Mouse (Mus musculus) liver, embryonic 11.5 days (tissue): ENCODE measurements around the gene Gm49320. TPM values are rescaled to one million over a fixed set of nuclear protein-coding genes. Genes with fewer than 3 reads are reported as not detected.

Source experiments
- ATAC-seq: fragments of 200-750 bp; cut with Nextera tagmentation; replicated peaks from 2 replicates; pipeline ENCODE4 v1.8.0; 2017; ENCODE audit warnings: moderate number of reproducible peaks, mild to moderate bottlenecking, moderate TSS enrichment, moderate library complexity; ENCODE audit not compliant: low FRiP score
- DNase-seq: peaks from one replicate; pipeline ENCODE4 v3.0.0-alpha.2; 2017; ENCODE audit warnings: low spot score
- H3K27ac ChIP-seq: fragments of 300-500 bp; sonication (generic); 2 replicates; pipeline ENCODE4 v1.5.1; 2014; ENCODE audit warnings: mild to moderate bottlenecking, low read depth, low read length, control low read depth
- H3K27me3 ChIP-seq: fragments of 300-500 bp; sonication (generic); replicated peaks from 2 replicates; pipeline ENCODE4 v1.6.1; 2014; ENCODE audit warnings: low read length, mixed read lengths; ENCODE audit not compliant: control insufficient read depth, insufficient read depth
- H3K36me3 ChIP-seq: fragments of 300-500 bp; sonication (generic); 2 replicates; pipeline ENCODE4 v1.6.1; 2014; ENCODE audit warnings: mild to moderate bottlenecking, low read length, moderate library complexity, mixed read lengths; ENCODE audit not compliant: control insufficient read depth, insufficient read depth
- H3K4me1 ChIP-seq: fragments of 300-500 bp; sonication (generic); replicated peaks from 2 replicates; pipeline ENCODE4 v1.6.1; 2014; ENCODE audit warnings: low read length, mixed read lengths; ENCODE audit not compliant: control insufficient read depth, insufficient read depth
- H3K4me2 ChIP-seq: fragments of 300-500 bp; sonication (generic); 2 replicates; pipeline ENCODE4 v1.6.1; 2014; ENCODE audit warnings: mild to moderate bottlenecking, control low read depth, moderate library complexity
- H3K4me3 ChIP-seq: fragments of 300-500 bp; sonication (generic); 2 replicates; pipeline ENCODE4 v1.5.1; 2014; ENCODE audit warnings: low read depth, low read length, control low read depth
- H3K9ac ChIP-seq: fragments of 300-500 bp; sonication (generic); 2 replicates; pipeline ENCODE4 v1.6.1; 2014; ENCODE audit warnings: low read depth, low read length, control low read depth
- H3K9me3 ChIP-seq: fragments of 300-500 bp; sonication (generic); 2 replicates; pipeline ENCODE4 v1.6.1; 2016; ENCODE audit warnings: low read length, inconsistent platforms, mixed read lengths; ENCODE audit not compliant: control insufficient read depth
- WGBS: fragments of 180-500 bp; shearing (Covaris S2); extraction: QIAGEN DNeasy Blood & Tissue Kit; methylation state at CpG from one replicate; pipeline ENCODE4 v1.1.7; 2014; 5-methylcytosine and 5-hydroxymethylcytosine counted together
- polyA plus RNA-seq: library from polyadenylated mRNA; unstranded; fragments of >200 nt; fragmentation: Nextera tagmentation; extraction: Ambion mirVana; gene quantifications from 2 replicates; pipeline ENCODE4 v1.2.1, GENCODE M21; 2014

The Gm49320 gene
- polyA plus RNA-seq, 1 experiment from 2014 or later = 0.74 TPM

DNA sequence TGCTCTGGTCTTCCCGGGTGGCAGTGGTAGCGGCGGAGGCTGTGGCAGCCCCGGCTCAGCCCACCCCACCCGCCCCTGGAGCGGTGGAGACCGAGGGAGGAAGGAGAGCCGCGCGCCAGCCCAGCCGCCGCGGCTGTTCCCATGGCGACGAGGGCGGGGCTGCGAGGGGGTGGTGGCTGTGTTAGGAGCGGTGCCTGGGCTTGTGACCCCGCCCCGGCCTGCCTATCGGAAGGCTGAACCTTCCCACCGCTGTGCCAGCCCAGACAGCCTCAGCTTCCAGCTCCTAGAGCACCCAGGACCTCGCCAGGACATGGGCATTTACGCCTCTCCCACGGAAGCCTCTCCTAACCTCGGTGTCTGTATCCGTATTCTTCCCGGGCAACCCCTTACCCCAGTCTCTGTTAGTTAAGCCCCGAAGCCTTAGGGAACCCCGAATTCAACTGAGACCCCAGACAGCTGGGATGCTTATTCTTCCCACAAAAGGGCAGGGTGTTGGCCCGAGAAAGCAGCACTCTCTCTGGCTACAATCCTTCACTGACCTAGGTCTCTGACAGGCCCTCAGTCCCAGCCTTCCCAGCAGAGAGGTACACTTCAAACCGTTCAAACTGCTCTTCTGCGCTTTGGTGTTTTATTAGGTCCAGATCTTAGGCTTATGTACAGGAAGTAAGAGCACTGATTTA lies 20.6 kb downstream of the Gm49320 start, which contains the start of gene Ctxn1:
TSS of gene Ctxn1 (minus strand) at position 150 of the 680 bp plus-strand sequence.
- Histone ChIP-seq H3K4me2 (peak within 1 kb of the TSS; percentile 99), H3K27me3 (no peaks in the 10 kb centered on the region), H3K4me3 (peak within 1 kb of the TSS; percentile 70), H3K27ac (peak within 1 kb of the TSS; percentile 55; the same call in 1 of the 2 replicates), H3K9ac (peak within 1 kb of the TSS; percentile 68), H3K9me3 (no peaks in the 10 kb centered on the region), H3K4me1 (peaks cover 15% of the 10 kb centered on the region), H3K36me3 (peaks cover 36% of the 10 kb centered on the region)
- DNase-seq (peak; percentile 98), ATAC-seq (peak; percentile 92)
- WGBS = 10% methylated on average over 27 of the region's 33 CpGs

DNA sequence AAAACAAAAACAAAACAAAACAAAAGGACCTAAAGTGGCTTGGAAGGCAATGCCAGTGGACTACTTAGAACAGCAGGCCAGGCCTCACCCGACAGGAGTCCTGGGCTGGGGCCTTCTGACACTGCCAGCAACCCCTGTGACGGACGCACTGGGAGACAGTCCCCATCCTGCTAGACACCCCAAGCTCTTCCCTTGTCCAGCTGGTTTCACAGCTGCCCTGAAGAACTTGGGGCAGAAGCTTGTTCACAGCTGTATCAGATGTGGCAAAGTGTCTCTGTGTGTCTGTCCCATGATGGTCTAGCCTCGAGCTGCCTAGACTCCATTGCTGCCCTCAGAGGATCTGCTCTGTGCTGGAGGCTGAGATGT lies 21.1 kb downstream of the Gm49320 start:
- Histone ChIP-seq H3K4me3 (no peak overlapping the region), H3K9ac (no peak overlapping the region), H3K4me1 (peaks cover 15% of the 10 kb centered on the region), H3K36me3 (peaks cover 36% of the 10 kb centered on the region), H3K27ac (no peak overlapping the region; the same call in 1 of the 2 replicates), H3K9me3 (no peaks in the 10 kb centered on the region), H3K4me2 (no peak overlapping the region), H3K27me3 (no peaks in the 10 kb centered on the region)
- ATAC-seq (no peak), DNase-seq (no peak)
- 87% methylated on average over 4 of the region's 4 CpGs for WGBS

DNA sequence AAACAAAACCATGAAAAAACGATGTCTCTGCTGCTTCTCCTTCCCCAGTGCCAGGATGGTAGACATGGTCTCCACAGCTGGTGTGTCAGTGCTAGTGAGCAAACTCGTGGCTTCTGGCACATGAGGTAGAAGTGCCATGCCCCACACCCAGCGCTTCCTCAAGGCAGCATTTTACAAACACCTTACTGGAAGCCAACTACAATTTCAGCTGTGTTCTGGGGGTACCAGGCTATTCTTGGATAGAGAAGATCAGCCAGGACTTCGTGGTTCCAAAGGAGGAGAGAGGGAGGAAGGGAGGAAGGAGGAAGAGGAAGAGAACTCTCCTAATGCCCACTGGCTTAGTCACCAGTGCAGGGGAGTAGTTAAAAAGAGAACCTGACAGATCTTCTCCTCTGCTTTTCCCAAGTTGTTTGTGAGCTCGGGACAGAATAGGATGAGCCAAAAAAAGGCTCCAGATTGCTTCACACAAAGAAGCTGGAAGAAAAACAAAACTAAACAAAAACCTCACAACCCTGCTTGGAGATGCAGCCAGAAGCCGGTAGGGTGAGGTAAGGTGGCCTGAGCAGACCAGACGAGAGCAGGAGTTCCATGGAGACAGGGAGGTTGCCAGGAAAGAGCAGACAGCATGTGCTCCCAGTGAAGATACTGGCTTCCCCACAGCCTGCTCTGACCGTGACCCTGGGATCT lies 24.6 kb downstream of the Gm49320 start:
- Histone ChIP-seq H3K36me3 (peaks cover 56% of the 10 kb centered on the region), H3K27me3 (no peaks in the 10 kb centered on the region), H3K4me2 (no peak overlapping the region), H3K4me3 (no peak overlapping the region), H3K27ac (no peak overlapping the region), H3K4me1 (peaks cover 11% of the 10 kb centered on the region), H3K9me3 (no peaks in the 10 kb centered on the region), H3K9ac (no peak overlapping the region)
- DNase-seq = no peak
- WGBS = 85% methylated on average over 8 of the region's 8 CpGs
- ATAC-seq = no peak

DNA sequence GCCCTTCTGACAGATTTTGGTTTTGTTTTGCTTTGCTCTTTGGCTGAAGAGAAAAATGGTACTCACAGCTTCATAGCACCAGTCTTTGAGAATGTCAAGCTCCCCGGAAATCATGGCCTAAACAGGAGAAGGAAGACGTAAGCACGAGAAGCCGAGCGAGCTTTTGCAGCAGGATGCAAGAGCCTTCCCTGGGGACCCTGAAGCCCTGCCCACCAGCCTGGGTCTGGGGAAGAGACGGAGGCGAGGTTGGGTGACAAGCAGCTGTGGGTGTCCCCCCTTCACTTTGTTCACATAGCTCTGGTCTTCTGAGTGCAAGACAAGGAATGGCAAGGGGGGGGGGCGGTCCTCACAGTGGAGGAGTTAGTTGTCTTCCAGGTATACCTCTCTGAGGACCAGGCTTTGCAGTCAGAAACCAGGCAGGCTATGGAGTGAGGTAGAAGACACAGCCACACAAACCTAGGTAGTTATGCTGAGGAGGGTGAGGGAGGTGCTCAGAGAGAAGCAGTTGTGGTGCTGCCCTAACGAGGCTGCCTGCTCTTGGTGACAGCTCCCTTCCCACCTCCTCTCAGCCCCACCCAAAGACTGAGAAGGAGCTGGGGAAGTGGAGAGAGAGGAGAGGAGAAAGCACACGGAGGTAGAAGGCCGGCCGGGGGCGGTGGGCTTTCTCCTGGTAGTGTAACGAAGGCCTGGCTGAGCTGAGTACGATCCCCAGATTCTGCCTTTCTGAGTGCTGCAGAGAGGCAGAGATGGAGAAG lies 26.7 kb downstream of the Gm49320 start:
- no peaks in the 10 kb centered on the region for H3K9me3 ChIP-seq
- no peak overlapping the region for H3K27ac ChIP-seq
- no peak overlapping the region for H3K4me3 ChIP-seq
- H3K4me1 ChIP-seq = no peaks in the 10 kb centered on the region
- no peaks in the 10 kb centered on the region for H3K27me3 ChIP-seq
- no peak for DNase-seq
- no peak overlapping the region for H3K9ac ChIP-seq
- H3K4me2 ChIP-seq = no peak overlapping the region
- WGBS = 92% methylated on average over 15 of the region's 15 CpGs
- no peak for ATAC-seq
- peaks cover 60% of the 10 kb centered on the region for H3K36me3 ChIP-seq

DNA sequence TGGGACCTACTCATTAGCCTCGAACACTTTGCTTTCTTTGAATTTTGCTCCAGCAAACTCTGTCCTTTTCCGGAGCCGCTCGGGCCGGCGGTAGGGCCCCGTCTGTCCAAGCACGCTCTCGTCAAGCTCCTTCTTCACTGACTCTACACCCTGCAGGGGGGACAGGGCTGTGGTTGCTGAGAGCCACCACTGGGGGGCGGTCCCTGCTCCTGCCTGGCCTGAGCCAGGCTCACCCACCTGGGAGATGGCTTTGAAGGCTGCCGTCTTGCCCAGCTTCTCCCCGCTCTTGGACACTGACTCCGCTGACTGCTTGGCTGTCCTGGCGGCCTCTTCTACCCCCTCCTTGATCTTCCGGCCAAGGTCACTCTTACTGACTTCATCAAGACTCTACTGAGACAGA lies 29.0 kb downstream of the Gm49320 start:
- no peak overlapping the region for H3K9ac ChIP-seq
- H3K27ac ChIP-seq = no peak overlapping the region
- ATAC-seq (peak; percentile 68), DNase-seq (no peak)
- WGBS = 85% methylated on average over 15 of the region's 15 CpGs
- no peak overlapping the region for H3K4me3 ChIP-seq
- H3K36me3 ChIP-seq = peaks cover 57% of the 10 kb centered on the region
- no peaks in the 10 kb centered on the region for H3K4me1 ChIP-seq
- H3K9me3 ChIP-seq = no peaks in the 10 kb centered on the region
- H3K27me3 ChIP-seq = no peaks in the 10 kb centered on the region
- H3K4me2 ChIP-seq = no peak overlapping the region

DNA sequence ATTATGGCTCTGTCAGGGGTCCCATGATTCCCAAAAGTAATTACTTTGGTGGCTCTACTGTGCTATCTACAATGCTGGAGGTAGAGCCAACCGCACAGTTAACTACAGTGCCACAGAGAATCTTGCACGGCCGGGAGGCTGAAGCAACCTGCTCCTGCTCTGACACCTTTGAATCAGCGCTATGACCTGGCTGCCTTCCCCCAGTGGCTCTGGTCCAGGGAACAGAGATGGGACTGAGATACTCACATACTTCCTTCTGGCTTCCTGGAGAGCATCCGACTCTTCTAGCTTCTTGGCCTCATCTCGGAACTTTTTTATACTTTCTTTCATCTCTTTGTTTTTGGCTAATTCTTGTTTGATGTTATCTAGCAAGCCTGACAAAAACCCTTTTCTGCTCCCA lies 30.9 kb downstream of the Gm49320 start:
- Histone ChIP-seq H3K4me2 (no peak overlapping the region), H3K27ac (no peak overlapping the region), H3K27me3 (no peaks in the 10 kb centered on the region), H3K4me1 (peaks cover under 1% of the 10 kb centered on the region), H3K9me3 (no peaks in the 10 kb centered on the region), H3K36me3 (peaks cover 62% of the 10 kb centered on the region), H3K9ac (no peak overlapping the region), H3K4me3 (no peak overlapping the region)
- 93% methylated on average over 6 of the region's 6 CpGs for WGBS
- DNase-seq (no peak), ATAC-seq (no peak)

DNA sequence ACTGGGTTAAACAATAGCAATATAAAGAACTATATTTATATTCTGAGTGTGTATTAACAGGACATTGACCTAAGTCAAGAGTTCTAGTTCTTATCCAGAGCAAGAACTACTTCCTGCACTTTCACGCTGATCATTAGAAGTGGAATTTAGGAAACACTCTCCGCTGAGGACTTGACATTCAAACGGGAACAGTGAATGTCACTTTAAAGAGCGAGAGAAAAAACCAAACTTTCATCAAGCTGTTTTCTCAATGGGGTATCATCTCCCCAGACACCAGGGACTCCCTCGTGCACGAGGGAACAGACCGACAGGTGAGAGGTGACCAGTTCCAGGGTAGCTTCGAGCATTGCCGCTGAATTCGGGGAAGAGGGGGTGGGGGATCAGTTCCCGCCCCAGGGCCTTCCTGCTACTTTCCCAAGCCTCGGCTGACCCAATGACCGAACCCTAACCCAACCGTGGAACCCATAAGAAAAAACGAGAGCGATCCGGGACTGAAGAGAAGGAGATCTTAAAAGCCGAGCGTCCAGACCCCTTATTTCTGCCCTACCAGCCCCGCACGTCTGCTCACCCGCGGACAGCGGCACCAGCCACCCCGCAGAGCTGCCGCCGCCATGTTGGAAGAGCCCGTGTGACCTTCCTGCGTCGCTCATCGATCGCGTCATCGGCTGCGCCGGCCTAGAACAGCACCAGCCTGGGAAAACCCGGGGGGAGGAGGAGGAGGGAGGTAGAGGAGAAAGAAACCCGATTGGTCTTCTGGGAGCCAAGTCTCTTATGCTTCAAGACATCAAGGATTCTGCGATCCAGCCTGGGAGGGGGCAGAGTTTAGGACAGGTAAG lies 36.8 kb downstream of the Gm49320 start, which contains the start of gene Timm44:
TSS of gene Timm44 (minus strand) at position 639 of the 836 bp plus-strand sequence.
- under 1% methylated on average over 39 of the region's 39 CpGs for WGBS
- Histone ChIP-seq H3K9ac (peak within 1 kb of the TSS; percentile 90), H3K27ac (peak within 1 kb of the TSS; percentile 75), H3K9me3 (no peaks in the 10 kb centered on the region), H3K4me1 (peaks cover 5% of the 10 kb centered on the region), H3K4me3 (peak within 1 kb of the TSS; percentile 76), H3K4me2 (peak within 1 kb of the TSS; percentile 83), H3K27me3 (no peaks in the 10 kb centered on the region), H3K36me3 (peaks cover 17% of the 10 kb centered on the region)
- DNase-seq (peak; percentile 91), ATAC-seq (peak; percentile 94)

DNA sequence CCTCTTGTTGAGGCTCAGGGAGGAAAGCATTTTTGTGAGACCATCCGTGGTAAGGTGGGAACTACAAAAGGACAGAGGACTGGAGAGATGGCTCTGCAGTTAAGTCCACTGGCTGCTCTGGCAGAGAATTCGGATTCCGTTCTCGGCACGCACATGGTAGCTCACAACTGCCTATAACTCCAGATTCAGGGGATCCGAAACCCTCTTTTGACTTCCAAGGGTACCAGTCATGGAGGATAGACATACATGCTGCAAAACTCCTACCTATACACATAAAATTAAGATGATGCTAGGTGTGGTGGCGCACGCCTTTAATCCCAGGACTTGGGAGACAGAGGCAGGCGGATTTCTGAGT lies 37.4 kb downstream of the Gm49320 start:
- H3K27me3 ChIP-seq = no peaks in the 10 kb centered on the region
- 26% methylated on average over 9 of the region's 9 CpGs for WGBS
- H3K27ac ChIP-seq = peak overlapping the region; percentile 75
- ATAC-seq = no peak
- H3K9ac ChIP-seq = peak overlapping the region; percentile 90
- peaks cover 5% of the 10 kb centered on the region for H3K4me1 ChIP-seq
- H3K4me3 ChIP-seq = peak overlapping the region; percentile 76
- DNase-seq = no peak
- peak overlapping the region; percentile 83 for H3K4me2 ChIP-seq
- H3K9me3 ChIP-seq = no peaks in the 10 kb centered on the region
- peaks cover 17% of the 10 kb centered on the region for H3K36me3 ChIP-seq
